Mouse (Mus musculus) midbrain, postnatal 0 days (tissue): Measurements from ENCODE around the gene Dennd1a. TPM values are rescaled to one million over a fixed set of nuclear protein-coding genes. Genes with fewer than 3 reads are reported as not detected.

Experiments
- ATAC-seq: fragments of 200-750 bp; cut with Nextera tagmentation; 2 replicates; pipeline ENCODE4 v1.8.0; 2017; ENCODE audit warnings: moderate number of reproducible peaks, mild to moderate bottlenecking, moderate TSS enrichment, moderate library complexity; ENCODE audit not compliant: low FRiP score
- DNase-seq: peaks from one replicate; pipeline ENCODE4 v3.0.0-alpha.2; 2015; ENCODE audit warnings: low spot score
- H3K27ac ChIP-seq: fragments of 300-500 bp; sonication (generic); 2 replicates; pipeline ENCODE4 v1.5.1; 2014; ENCODE audit warnings: low read depth, mild to moderate bottlenecking, low read length, mixed read lengths
- H3K27me3 ChIP-seq: fragments of 300-500 bp; sonication (generic); 2 replicates; pipeline ENCODE4 v1.6.1; 2014; ENCODE audit warnings: low read length, control low read depth, mixed read lengths; ENCODE audit not compliant: insufficient read depth
- H3K36me3 ChIP-seq: fragments of 300-500 bp; sonication (generic); 2 replicates; pipeline ENCODE4 v1.6.1; 2014; ENCODE audit warnings: low read length, control low read depth, mixed read lengths; ENCODE audit not compliant: insufficient read depth
- H3K4me1 ChIP-seq: fragments of 300-500 bp; sonication (generic); 2 replicates; pipeline ENCODE4 v1.6.1; 2014; ENCODE audit warnings: mild to moderate bottlenecking, control low read depth, antibody characterized with exemption, low read length, mixed read lengths; ENCODE audit not compliant: insufficient read depth
- H3K4me2 ChIP-seq: fragments of 300-500 bp; sonication (generic); 2 replicates; pipeline ENCODE4 v1.6.1; 2014; ENCODE audit warnings: low read depth, mild to moderate bottlenecking, low read length, mixed read lengths; ENCODE audit not compliant: poor library complexity, severe bottlenecking
- H3K4me3 ChIP-seq: fragments of 300-500 bp; sonication (generic); 2 replicates; pipeline ENCODE4 v1.5.1; 2014; ENCODE audit warnings: low read depth, mild to moderate bottlenecking, low read length, moderate library complexity
- H3K9ac ChIP-seq: fragments of 300-500 bp; sonication (generic); replicated peaks from 2 replicates; pipeline ENCODE4 v1.6.1; 2014; ENCODE audit warnings: mild to moderate bottlenecking, low read length, moderate library complexity, mixed read lengths; ENCODE audit not compliant: poor library complexity, severe bottlenecking
- H3K9me3 ChIP-seq: fragments of 300-500 bp; sonication (generic); 2 replicates; pipeline ENCODE4 v1.6.1; 2016; ENCODE audit warnings: low read length, control low read depth
- CTCF ChIP-seq: IDR thresholded peaks from 2 replicates; pipeline ENCODE4 v1.5.1; 2016; ENCODE audit warnings: antibody characterized with exemption, mild to moderate bottlenecking
- WGBS: fragments of 180-500 bp; shearing (Covaris S2); extraction: QIAGEN DNeasy Blood & Tissue Kit; methylation state at CpG from one replicate; pipeline ENCODE4 v1.1.7; 2014; 5-methylcytosine and 5-hydroxymethylcytosine counted together
- polyA plus RNA-seq: library from polyadenylated mRNA; unstranded; fragments of >200 nt; fragmentation: Nextera tagmentation; extraction: Ambion mirVana; gene quantifications from 2 replicates; pipeline ENCODE4 v1.2.1, GENCODE M21; 2015
- total RNA-seq: library from RNA; depleted of rRNA; stranded (reverse); fragments of >200 nt; gene quantifications from 2 replicates; pipeline ENCODE4 v1.2.3, GENCODE M21; 2014; rRNA removed

Dennd1a gene
- total RNA-seq (51.1 and 62.3 TPM in 2 replicates), polyA plus RNA-seq (15.1 and 15.9 TPM in 2 replicates)

DNA sequence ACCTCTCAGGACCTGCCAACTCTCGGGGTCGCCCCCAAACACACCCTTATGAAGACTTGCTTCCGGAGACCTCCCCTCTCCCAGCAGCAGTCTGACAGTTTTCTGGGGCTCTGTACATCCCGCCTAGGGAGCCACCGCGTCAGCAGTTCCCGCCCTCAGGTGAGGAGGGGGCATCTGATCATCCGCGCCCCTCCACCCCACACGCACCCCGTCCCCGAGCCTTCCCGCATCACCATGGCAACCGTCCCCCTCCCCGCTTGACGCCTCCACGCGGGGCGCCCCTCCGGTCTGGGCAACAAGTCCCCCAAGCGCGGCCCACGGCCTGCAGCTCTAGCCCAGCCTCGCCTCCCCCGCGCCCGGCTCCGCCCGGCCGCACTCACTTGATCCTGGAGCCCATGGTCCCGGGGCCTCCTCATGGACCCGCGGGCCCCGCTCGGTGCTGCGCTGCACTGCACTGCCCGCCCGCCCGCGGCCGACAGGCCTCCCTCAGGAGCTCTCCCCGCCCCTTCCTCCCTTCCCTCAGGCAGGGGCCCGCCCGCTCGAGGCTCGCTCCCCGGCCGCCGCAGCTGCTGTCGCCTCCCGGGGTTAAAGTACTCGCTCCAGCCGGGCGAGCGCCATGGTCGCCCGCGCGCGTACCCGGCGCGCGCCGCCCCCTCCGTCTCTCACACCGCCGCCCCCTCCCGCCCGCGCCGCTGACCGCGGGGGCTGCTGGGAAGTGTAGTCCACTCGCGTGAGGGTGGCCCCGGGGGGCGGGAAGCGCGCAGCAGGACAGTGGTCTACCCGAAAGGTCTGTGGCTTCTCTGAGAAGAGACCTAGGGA is at the start of gene Dennd1a:
Gene Dennd1a (minus strand): TSS at position 658 of the 819 bp plus-strand sequence.
- TF ChIP-seq CTCF: peak; percentile 8; the same call in 1 of the 2 replicates
- peak within 1 kb of the TSS; percentile 74 for H3K4me2 ChIP-seq
- ATAC-seq (peak; percentile 90), DNase-seq (peak; percentile 88)
- WGBS: 2% methylated on average over 49 of the region's 81 CpGs
- H3K4me1 ChIP-seq: no peaks in the 10 kb centered on the region
- H3K4me3 ChIP-seq: peak within 1 kb of the TSS; percentile 97
- no peaks in the 10 kb centered on the region for H3K9me3 ChIP-seq
- no peaks in the 10 kb centered on the region for H3K36me3 ChIP-seq
- H3K27me3 ChIP-seq: no peaks in the 10 kb centered on the region
- peak within 1 kb of the TSS; percentile 94 for H3K9ac ChIP-seq
- H3K27ac ChIP-seq: peak within 1 kb of the TSS; percentile 86

DNA sequence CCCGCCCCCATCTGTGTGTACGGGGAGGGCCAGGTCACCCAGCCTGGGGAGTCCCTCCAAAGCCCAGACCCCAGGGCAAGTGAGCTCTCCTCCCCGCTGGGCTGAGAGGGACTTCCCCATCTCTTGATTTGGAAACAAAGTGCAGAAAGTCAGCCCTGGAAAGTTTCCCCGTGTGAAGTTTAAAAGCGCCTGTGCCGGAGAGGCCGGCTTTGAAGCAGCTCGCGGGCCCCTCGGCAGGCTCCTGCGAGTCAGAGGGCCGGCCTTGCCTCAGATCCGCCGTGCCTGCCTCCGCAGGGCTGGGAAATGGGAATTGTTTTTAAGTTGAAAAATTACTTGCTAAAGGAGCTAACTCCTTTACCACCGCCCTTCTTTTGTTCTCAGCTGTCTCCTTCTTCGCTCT is 49.4 kb upstream of the Dennd1a start:
- WGBS: 5% methylated on average over 17 of the region's 17 CpGs
- ATAC-seq (no peak), DNase-seq (no peak)
- TF ChIP-seq CTCF: no peak
- peak overlapping the region; percentile 12; the same call in 1 of the 2 replicates for H3K4me3 ChIP-seq
- no peaks in the 10 kb centered on the region for H3K4me1 ChIP-seq
- H3K9me3 ChIP-seq: no peaks in the 10 kb centered on the region
- H3K27ac ChIP-seq: no peak overlapping the region
- peak overlapping the region; percentile 23; the same call in 1 of the 2 replicates for H3K4me2 ChIP-seq
- peaks cover 30% of the 10 kb centered on the region for H3K27me3 ChIP-seq
- no peaks in the 10 kb centered on the region for H3K36me3 ChIP-seq
- H3K9ac ChIP-seq: no peak overlapping the region

DNA sequence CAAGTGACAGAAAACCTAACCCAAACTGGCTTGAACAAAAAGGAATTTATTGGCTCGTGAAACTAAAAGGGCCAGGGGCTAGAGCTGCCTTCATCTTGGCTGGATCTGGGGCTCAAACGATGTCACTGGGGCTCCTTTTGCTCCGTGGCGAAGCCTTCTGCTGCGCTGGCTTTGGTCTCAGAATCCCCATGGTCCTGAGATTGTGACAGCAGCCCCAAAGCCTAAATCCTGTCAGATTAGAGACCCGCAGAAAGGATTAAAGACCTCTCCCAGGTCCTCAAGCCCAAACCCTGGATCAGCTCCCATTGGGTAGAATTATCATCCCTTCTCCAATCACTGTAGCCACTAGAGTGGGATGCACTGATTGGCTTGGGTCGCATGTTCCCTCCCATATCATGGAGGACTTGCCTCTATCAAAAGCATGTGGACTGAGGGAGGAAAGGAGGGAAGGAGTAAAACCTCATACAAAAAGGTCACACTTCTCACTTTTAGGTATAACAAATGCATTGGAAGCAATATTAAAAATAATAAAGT is 46.5 kb upstream of the Dennd1a start:
- no peaks in the 10 kb centered on the region for H3K4me1 ChIP-seq
- no peak overlapping the region for H3K9ac ChIP-seq
- no peak overlapping the region for H3K27ac ChIP-seq
- ATAC-seq (0 out of 2 replicates have a peak, but pooled peaks have one; percentile 52), DNase-seq (no peak)
- H3K4me3 ChIP-seq: no peak overlapping the region
- H3K36me3 ChIP-seq: no peaks in the 10 kb centered on the region
- WGBS: 24% methylated on average over 7 of the region's 7 CpGs
- peaks cover 24% of the 10 kb centered on the region for H3K27me3 ChIP-seq
- no peak for TF ChIP-seq CTCF
- H3K4me2 ChIP-seq: no peak overlapping the region
- H3K9me3 ChIP-seq: no peaks in the 10 kb centered on the region

DNA sequence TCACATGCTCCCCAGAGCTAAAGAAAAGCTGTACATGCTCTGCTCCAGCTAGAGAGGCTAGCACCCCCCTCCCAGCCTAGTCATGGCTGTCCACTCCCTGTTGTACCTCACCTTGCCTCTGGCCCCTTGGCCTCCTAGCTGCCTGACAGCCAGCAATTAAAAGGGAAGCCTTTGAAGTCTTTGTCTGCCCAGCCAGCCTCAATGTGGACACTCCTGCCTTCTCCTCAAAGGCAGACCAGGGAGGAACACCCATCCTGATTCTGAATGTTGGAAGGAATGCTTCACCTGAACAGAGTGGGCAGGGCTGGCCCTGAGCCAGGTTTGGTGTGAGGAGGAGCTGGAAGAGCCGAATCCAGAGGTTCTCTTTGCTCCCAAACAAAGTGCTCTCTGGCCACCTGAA is 39.5 kb upstream of the Dennd1a start:
- ATAC-seq (no peak), DNase-seq (no peak)
- Histone ChIP-seq H3K9ac (no peak overlapping the region), H3K27me3 (no peaks in the 10 kb centered on the region), H3K4me3 (no peak overlapping the region), H3K9me3 (no peaks in the 10 kb centered on the region), H3K4me1 (no peaks in the 10 kb centered on the region), H3K27ac (no peak overlapping the region), H3K4me2 (no peak overlapping the region), H3K36me3 (no peaks in the 10 kb centered on the region)
- no peak for TF ChIP-seq CTCF
- WGBS: 65% methylated on average over 1 of the region's 1 CpGs

DNA sequence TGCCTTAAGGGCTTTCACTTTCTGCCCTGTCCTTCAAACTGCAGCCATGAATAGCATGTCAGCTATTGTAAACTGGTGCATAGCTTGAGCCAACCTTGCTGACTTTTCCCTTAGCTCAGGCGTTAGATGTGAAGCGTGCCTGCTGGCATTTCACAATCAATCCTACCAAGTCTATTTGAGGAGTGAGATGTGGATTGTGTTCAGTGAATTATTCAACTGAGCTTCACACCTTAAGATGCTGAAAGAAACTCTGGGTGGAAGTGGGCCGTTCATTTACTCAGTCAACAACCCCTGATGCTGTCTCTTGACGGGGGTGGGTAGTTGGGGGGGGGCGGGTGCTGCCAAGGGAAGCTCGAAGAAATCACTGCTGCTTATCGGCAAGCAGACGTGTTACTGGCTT is 36.2 kb upstream of the Dennd1a start:
- Histone ChIP-seq H3K27me3 (no peaks in the 10 kb centered on the region), H3K9ac (no peak overlapping the region), H3K27ac (no peak overlapping the region), H3K9me3 (no peaks in the 10 kb centered on the region), H3K4me2 (no peak overlapping the region), H3K4me3 (no peak overlapping the region), H3K4me1 (no peaks in the 10 kb centered on the region), H3K36me3 (no peaks in the 10 kb centered on the region)
- ATAC-seq (no peak), DNase-seq (no peak)
- TF ChIP-seq CTCF: no peak
- WGBS: 47% methylated on average over 8 of the region's 8 CpGs

DNA sequence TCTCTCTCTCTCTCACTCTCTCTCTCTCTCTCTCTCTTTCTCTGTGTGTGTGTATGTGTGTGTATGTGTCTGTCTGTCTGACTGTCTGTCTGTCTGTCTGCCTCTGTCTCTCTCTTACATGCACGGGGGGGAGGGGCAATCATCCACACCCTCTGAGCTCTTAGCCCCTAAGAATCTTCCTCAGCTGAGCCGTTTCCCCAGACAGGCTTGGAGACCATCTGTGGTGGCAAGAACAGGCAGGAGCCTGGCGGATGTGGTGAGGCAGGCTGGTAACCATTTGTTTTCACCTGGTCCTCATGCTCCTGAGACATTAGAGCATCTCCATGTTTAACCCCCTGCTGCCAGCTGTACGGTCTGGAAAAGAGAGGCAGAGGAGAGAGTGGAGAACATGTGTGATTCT is 33.7 kb upstream of the Dennd1a start:
- DNase-seq (no peak), ATAC-seq (no peak)
- Histone ChIP-seq H3K27ac (no peak overlapping the region), H3K36me3 (no peaks in the 10 kb centered on the region), H3K9me3 (no peaks in the 10 kb centered on the region), H3K9ac (no peak overlapping the region), H3K4me2 (no peak overlapping the region), H3K4me1 (no peaks in the 10 kb centered on the region), H3K4me3 (no peak overlapping the region), H3K27me3 (no peaks in the 10 kb centered on the region)
- 70% methylated on average over 4 of the region's 4 CpGs for WGBS
- TF ChIP-seq CTCF: no peak
